Mouse (Mus musculus): ENCODE data around the gene Tmtc4. TPM values are rescaled to one million over a fixed set of nuclear protein-coding genes. Genes with fewer than 3 reads are reported as not detected.

The Tmtc4 gene
- polyA plus RNA-seq, 1 experiment from 2014 or later, result 24.3 TPM

GRCm38 (mm10) chr14:122936460-122936859 is 47.4 kb downstream of the Tmtc4 start:
- H3K27me3 ChIP-seq, result no peaks in the 10 kb centered on the region
- POLR2A ChIA-PET, result no interaction called here
- ATAC-seq, result no peak
- in situ Hi-C loops (cut with MboI; ENCODE audit: low pct_unique_long_range_greater_than_20kb), result no loop called here
- CTCF ChIA-PET, result interaction anchor here (0.7 to 1.5 kb wide), 3 partner anchors 14 to 54 kb away, joined by 3 to 4 read pairs (median 3); no protein-coding TSS in a partner anchor
- TF ChIP-seq CTCF (IDR thresholded peaks at IDR 0.05), result no peak
- no peak for DNase-seq (ENCODE audit: low read depth, low spot score)

GRCm38 (mm10) chr14:122920011-122920410 is 63.8 kb downstream of the Tmtc4 start:
- ATAC-seq (no peak), DNase-seq (ENCODE audit: low read depth, low spot score) (no peak)
- H3K27me3 ChIP-seq, result no peaks in the 10 kb centered on the region
- ChIA-PET POLR2A (no interaction called here), CTCF (no interaction called here)
- TF ChIP-seq CTCF (IDR thresholded peaks at IDR 0.05), result no peak
- in situ Hi-C loops (cut with MboI; ENCODE audit: low pct_unique_long_range_greater_than_20kb), result no loop called here

GRCm38 (mm10) chr14:122917676-122918075 is 66.2 kb downstream of the Tmtc4 start:
- CTCF ChIA-PET, result no interaction called here
- POLR2A ChIA-PET, result no interaction called here
- TF ChIP-seq CTCF (IDR thresholded peaks at IDR 0.05), result no peak
- in situ Hi-C loops (cut with MboI; ENCODE audit: low pct_unique_long_range_greater_than_20kb), result no loop called here
- ATAC-seq, result no peak
- H3K27me3 ChIP-seq, result no peaks in the 10 kb centered on the region
- no peak for DNase-seq (ENCODE audit: low read depth, low spot score)

- no peak for DNase-seq (ENCODE audit: low read depth, low spot score)
- no peak for ATAC-seq
- in situ Hi-C loops (cut with MboI; ENCODE audit: low pct_unique_long_range_greater_than_20kb), result no loop called here
- no peaks in the 10 kb centered on the region for H3K27me3 ChIP-seq
- POLR2A ChIA-PET, result interaction anchor here (0.7 kb wide), 1 partner anchor 9 kb away, joined by 3 read pairs; no protein-coding TSS in a partner anchor
- CTCF ChIA-PET, result interaction anchor here (1.3 to 2.9 kb wide), 3 partner anchors 9 to 326 kb away, joined by 3 to 12 read pairs (median 4); no protein-coding TSS in a partner anchor
- no peak for TF ChIP-seq CTCF (IDR thresholded peaks at IDR 0.05)
These were observed 70.2 kb downstream of the Tmtc4 start, which contains the start of gene Ggact for GRCm38 (mm10) chr14:122913657-122914056. Ggact (minus strand) TSS chr14:122913757.

GRCm38 (mm10) chr14:122912812-122913498 is 70.9 kb downstream of the Tmtc4 start:
- DNase-seq (ENCODE audit: low read depth, low spot score) (peak; percentile 31), ATAC-seq (peak; percentile 90)
- in situ Hi-C loops (cut with MboI; ENCODE audit: low pct_unique_long_range_greater_than_20kb), result no loop called here
- no peaks in the 10 kb centered on the region for H3K27me3 ChIP-seq
- POLR2A ChIA-PET, result interaction anchor here (0.6 to 0.7 kb wide), 2 partner anchors 10 to 315 kb away, joined by 3 to 4 read pairs; no protein-coding TSS in a partner anchor
- no peak for TF ChIP-seq CTCF (IDR thresholded peaks at IDR 0.05)
- CTCF ChIA-PET, result interaction anchor here (1.1 to 2.9 kb wide), 4 partner anchors 9 to 327 kb away, joined by 3 to 12 read pairs (median 4); no protein-coding TSS in a partner anchor

GRCm38 (mm10) chr14:122912137-122912536 is 71.7 kb downstream of the Tmtc4 start:
- ChIA-PET POLR2A (interaction anchor here (0.6 to 1.8 kb wide), 4 partner anchors 10 to 315 kb away, joined by 3 to 4 read pairs (median 4); no protein-coding TSS in a partner anchor), CTCF (interaction anchor here (0.7 to 2.9 kb wide), 5 partner anchors 8 to 73 kb away, joined by 3 to 12 read pairs (median 3); no protein-coding TSS in a partner anchor)
- ATAC-seq (no peak), DNase-seq (ENCODE audit: low read depth, low spot score) (no peak)
- in situ Hi-C loops (cut with MboI; ENCODE audit: low pct_unique_long_range_greater_than_20kb), result no loop called here
- H3K27me3 ChIP-seq, result no peaks in the 10 kb centered on the region
- TF ChIP-seq CTCF (IDR thresholded peaks at IDR 0.05), result no peak

GRCm38 (mm10) chr14:122911265-122911664 is 72.6 kb downstream of the Tmtc4 start:
- H3K27me3 ChIP-seq, result no peaks in the 10 kb centered on the region
- ATAC-seq (no peak), DNase-seq (ENCODE audit: low read depth, low spot score) (no peak)
- ChIA-PET CTCF (interaction anchor here (0.7 to 0.9 kb wide), 3 partner anchors 8 to 74 kb away, joined by 3 read pairs; no protein-coding TSS in a partner anchor), POLR2A (interaction anchor here (1.1 to 1.8 kb wide), 3 partner anchors 9 to 26 kb away, joined by 3 to 4 read pairs (median 3); no protein-coding TSS in a partner anchor)
- in situ Hi-C loops (cut with MboI; ENCODE audit: low pct_unique_long_range_greater_than_20kb), result no loop called here
- TF ChIP-seq CTCF (IDR thresholded peaks at IDR 0.05), result no peak

GRCm38 (mm10) chr14:122909368-122910091 is 74.3 kb downstream of the Tmtc4 start:
- in situ Hi-C loops (cut with MboI; ENCODE audit: low pct_unique_long_range_greater_than_20kb), result no loop called here
- DNase-seq (ENCODE audit: low read depth, low spot score) (no peak), ATAC-seq (no peak)
- no peak for TF ChIP-seq CTCF (IDR thresholded peaks at IDR 0.05)
- POLR2A ChIA-PET, result no interaction called here
- no peaks in the 10 kb centered on the region for H3K27me3 ChIP-seq
- CTCF ChIA-PET, result no interaction called here

GRCm38 (mm10) chr14:122908075-122908474 is 75.8 kb downstream of the Tmtc4 start:
- ATAC-seq (no peak), DNase-seq (ENCODE audit: low read depth, low spot score) (no peak)
- ChIA-PET POLR2A (no interaction called here), CTCF (interaction anchor here (1.0 to 1.4 kb wide), 2 partner anchors 45 to 717 kb away, joined by 3 read pairs; no protein-coding TSS in a partner anchor)
- in situ Hi-C loops (cut with MboI; ENCODE audit: low pct_unique_long_range_greater_than_20kb), result no loop called here
- TF ChIP-seq CTCF (IDR thresholded peaks at IDR 0.05), result no peak
- no peaks in the 10 kb centered on the region for H3K27me3 ChIP-seq

GRCm38 (mm10) chr14:122905007-122905406 is 78.8 kb downstream of the Tmtc4 start:
- no peaks in the 10 kb centered on the region for H3K27me3 ChIP-seq
- ATAC-seq (no peak), DNase-seq (ENCODE audit: low read depth, low spot score) (no peak)
- TF ChIP-seq CTCF (IDR thresholded peaks at IDR 0.05), result no peak
- CTCF ChIA-PET, result interaction anchor here (0.9 to 1.4 kb wide), 2 partner anchors 8 to 22 kb away, joined by 3 to 4 read pairs; partner anchors contain the start of gene Ggact
- POLR2A ChIA-PET, result no interaction called here
- in situ Hi-C loops (cut with MboI; ENCODE audit: low pct_unique_long_range_greater_than_20kb), result no loop called here
